Mouse (Mus musculus): ENCODE data around the gene Ppp1r3c. TPM values are rescaled to one million over a fixed set of nuclear protein-coding genes. Genes with fewer than 3 reads are reported as not detected.

Gene Ppp1r3c
- polyA plus RNA-seq (2015; fragmentation: Nextera tagmentation; extraction: Ambion mirVana): 16.1 and 17.0 TPM in 2 replicates

GRCm38 (mm10) chr19:36736537-36736936 is at the start of gene Ppp1r3c:
TSS of gene Ppp1r3c (minus strand) at chr19:36736653.
- H3K4me3 ChIP-seq: peak within 1 kb of the TSS; percentile 58
- no peaks in the 10 kb centered on the region for H3K27me3 ChIP-seq
- H3K9ac ChIP-seq: peak within 1 kb of the TSS; percentile 77
- peak; percentile 97 for ATAC-seq (ENCODE audit: low FRiP score)
- peak within 1 kb of the TSS; percentile 80 for H3K27ac ChIP-seq
- 0 out of 2 replicates have a peak, but pooled peaks cover 9% of the 10 kb centered on the region for H3K4me1 ChIP-seq (replicated peaks)
- H3K9me3 ChIP-seq: no peaks in the 10 kb centered on the region
- WGBS: under 1% methylated on average over 33 of the region's 33 CpGs
- peaks cover 8% of the 10 kb centered on the region; the same call in 1 of the 2 replicates for H3K36me3 ChIP-seq
- peak within 1 kb of the TSS; percentile 78 for H3K4me2 ChIP-seq

DNA sequence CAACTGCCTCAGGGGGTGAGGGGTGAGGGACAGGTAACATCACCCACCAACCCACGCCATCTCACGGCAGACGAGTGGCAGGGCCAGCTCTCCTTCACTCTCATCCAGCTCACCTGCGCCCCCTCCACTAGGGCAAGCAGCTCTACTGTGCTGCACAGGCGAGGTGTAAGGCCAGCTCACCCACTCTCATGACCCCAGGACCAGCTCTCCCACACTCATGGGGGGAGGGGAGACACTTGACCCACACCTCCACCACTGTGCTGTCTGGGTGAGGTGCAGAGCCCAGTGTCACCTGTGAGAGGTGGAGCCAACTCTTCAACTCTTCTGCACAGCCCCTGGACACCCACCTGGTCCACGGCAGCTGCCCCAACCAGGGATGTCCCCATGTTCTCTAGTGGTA is 46.7 kb upstream of the Ppp1r3c start:
- Histone ChIP-seq H3K4me1 (replicated peaks) (no peaks in the 10 kb centered on the region), H3K9ac (no peak overlapping the region), H3K36me3 (no peaks in the 10 kb centered on the region), H3K27me3 (no peaks in the 10 kb centered on the region), H3K27ac (no peak overlapping the region), H3K9me3 (no peaks in the 10 kb centered on the region), H3K4me2 (no peak overlapping the region), H3K4me3 (no peak overlapping the region)
- ATAC-seq (ENCODE audit: low FRiP score): no peak
- WGBS: 91% methylated on average over 6 of the region's 6 CpGs

- Histone ChIP-seq H3K27ac (no peak overlapping the region), H3K4me3 (no peak overlapping the region), H3K9me3 (no peaks in the 10 kb centered on the region), H3K36me3 (no peaks in the 10 kb centered on the region), H3K4me2 (no peak overlapping the region), H3K9ac (no peak overlapping the region), H3K27me3 (no peaks in the 10 kb centered on the region), H3K4me1 (replicated peaks) (no peaks in the 10 kb centered on the region)
- WGBS: 67% methylated on average over 3 of the region's 3 CpGs
- ATAC-seq (ENCODE audit: low FRiP score): no peak
Observed at GRCm38 (mm10) chr19:36782591-36782990, 46.1 kb upstream of the Ppp1r3c start.

DNA sequence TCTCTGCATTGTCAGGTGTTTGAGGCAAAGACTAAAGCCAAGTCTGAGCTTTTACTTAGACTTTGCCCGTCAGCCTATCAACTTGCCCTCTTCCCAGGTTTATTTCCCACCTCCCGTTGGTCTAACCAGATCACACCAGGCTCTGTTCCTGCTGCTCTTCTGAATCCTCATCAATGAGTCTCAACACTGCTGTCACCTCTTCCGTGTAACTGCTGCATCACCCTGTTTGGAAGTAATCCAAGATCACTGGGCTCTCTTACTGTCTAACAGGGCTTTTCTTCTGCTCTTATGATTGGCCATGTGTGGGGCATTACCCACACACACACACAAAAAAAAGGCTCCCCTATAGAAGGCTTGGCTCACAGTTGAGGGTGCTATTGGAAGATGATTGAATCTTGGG is 45.5 kb upstream of the Ppp1r3c start:
- Histone ChIP-seq H3K9me3 (no peaks in the 10 kb centered on the region), H3K36me3 (no peaks in the 10 kb centered on the region), H3K4me3 (no peak overlapping the region), H3K4me1 (replicated peaks) (no peaks in the 10 kb centered on the region), H3K4me2 (no peak overlapping the region), H3K27me3 (no peaks in the 10 kb centered on the region), H3K27ac (no peak overlapping the region), H3K9ac (no peak overlapping the region)
- 89% methylated on average over 3 of the region's 3 CpGs for WGBS
- no peak for ATAC-seq (ENCODE audit: low FRiP score)

GRCm38 (mm10) chr19:36780375-36780774 is 43.9 kb upstream of the Ppp1r3c start:
- Histone ChIP-seq H3K4me2 (no peak overlapping the region), H3K27ac (no peak overlapping the region), H3K4me1 (replicated peaks) (no peaks in the 10 kb centered on the region), H3K27me3 (no peaks in the 10 kb centered on the region), H3K9me3 (no peaks in the 10 kb centered on the region), H3K9ac (no peak overlapping the region), H3K36me3 (no peaks in the 10 kb centered on the region), H3K4me3 (no peak overlapping the region)
- WGBS: 77% methylated on average over 1 of the region's 1 CpGs
- ATAC-seq (ENCODE audit: low FRiP score): no peak

DNA sequence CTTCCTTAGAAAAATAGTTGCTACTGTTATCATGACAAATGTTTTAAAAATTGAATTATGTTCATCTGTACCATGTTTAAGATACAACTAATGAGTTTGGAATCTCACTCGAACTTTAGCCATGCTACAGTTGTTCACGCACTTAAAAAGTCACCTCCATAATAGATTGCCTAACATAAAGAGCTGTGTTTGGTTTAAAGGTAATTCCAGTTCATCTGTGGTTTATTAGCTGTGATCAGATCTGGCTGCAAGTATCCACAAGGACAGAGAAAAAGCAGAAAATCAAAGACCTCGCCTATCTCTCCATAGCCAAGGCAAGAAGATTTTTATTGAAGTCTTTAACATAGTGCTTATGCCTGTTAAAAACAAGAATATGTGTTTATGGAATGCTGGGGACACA is 43.3 kb upstream of the Ppp1r3c start:
- no peak overlapping the region for H3K27ac ChIP-seq
- ATAC-seq (ENCODE audit: low FRiP score): no peak
- no peaks in the 10 kb centered on the region for H3K4me1 ChIP-seq (replicated peaks)
- 92% methylated on average over 3 of the region's 3 CpGs for WGBS
- H3K27me3 ChIP-seq: no peaks in the 10 kb centered on the region
- H3K9ac ChIP-seq: no peak overlapping the region
- no peak overlapping the region for H3K4me2 ChIP-seq
- H3K9me3 ChIP-seq: no peaks in the 10 kb centered on the region
- H3K4me3 ChIP-seq: no peak overlapping the region
- H3K36me3 ChIP-seq: no peaks in the 10 kb centered on the region

- H3K4me3 ChIP-seq: no peak overlapping the region
- no peaks in the 10 kb centered on the region for H3K4me1 ChIP-seq (replicated peaks)
- H3K27me3 ChIP-seq: no peaks in the 10 kb centered on the region
- H3K9ac ChIP-seq: no peak overlapping the region
- no peak overlapping the region for H3K4me2 ChIP-seq
- no peak for ATAC-seq (ENCODE audit: low FRiP score)
- no peaks in the 10 kb centered on the region for H3K36me3 ChIP-seq
- 94% methylated on average over 8 of the region's 8 CpGs for WGBS
- H3K27ac ChIP-seq: no peak overlapping the region
- H3K9me3 ChIP-seq: no peaks in the 10 kb centered on the region
Observed at GRCm38 (mm10) chr19:36775531-36775930, 39.1 kb upstream of the Ppp1r3c start.

DNA sequence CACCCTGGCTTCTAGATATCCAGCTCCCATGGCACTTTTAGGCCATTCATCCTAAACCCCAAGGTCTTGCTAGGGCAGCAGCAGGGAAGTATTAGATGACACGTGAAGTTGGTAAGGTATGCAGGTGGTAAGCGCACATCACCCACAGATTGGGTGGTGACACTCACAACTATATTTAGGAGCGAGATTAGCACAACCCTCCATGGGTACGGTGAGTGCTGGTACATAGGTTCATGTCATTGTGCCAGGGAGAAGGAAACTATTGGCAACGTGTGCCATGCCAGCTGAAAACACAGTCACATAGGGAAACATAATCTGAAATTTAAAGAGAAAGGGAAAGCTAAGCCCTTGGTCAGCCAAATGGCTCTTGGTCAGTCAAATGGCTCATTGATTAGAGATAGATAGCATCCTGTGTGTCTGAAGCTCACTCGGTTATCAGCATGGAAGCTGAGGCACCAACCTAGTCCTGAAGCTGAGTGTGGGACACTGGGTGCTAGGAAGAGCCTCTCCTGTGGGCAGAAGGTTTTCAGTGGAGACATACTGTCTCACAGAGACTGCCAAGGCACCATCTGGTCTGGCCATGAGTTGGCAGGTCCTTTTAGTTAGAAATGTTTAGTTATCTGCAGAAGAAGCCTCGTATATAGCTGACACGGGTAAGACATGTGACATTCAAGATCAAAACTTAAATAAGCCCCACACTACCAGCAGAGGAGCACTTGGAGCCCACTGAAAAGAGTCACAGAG is 37.4 kb upstream of the Ppp1r3c start:
- Histone ChIP-seq H3K4me3 (no peak overlapping the region), H3K27ac (no peak overlapping the region), H3K4me2 (no peak overlapping the region), H3K4me1 (replicated peaks) (no peaks in the 10 kb centered on the region), H3K36me3 (no peaks in the 10 kb centered on the region), H3K9ac (no peak overlapping the region), H3K27me3 (no peaks in the 10 kb centered on the region), H3K9me3 (no peaks in the 10 kb centered on the region)
- WGBS: 90% methylated on average over 8 of the region's 8 CpGs
- no peak for ATAC-seq (ENCODE audit: low FRiP score)

DNA sequence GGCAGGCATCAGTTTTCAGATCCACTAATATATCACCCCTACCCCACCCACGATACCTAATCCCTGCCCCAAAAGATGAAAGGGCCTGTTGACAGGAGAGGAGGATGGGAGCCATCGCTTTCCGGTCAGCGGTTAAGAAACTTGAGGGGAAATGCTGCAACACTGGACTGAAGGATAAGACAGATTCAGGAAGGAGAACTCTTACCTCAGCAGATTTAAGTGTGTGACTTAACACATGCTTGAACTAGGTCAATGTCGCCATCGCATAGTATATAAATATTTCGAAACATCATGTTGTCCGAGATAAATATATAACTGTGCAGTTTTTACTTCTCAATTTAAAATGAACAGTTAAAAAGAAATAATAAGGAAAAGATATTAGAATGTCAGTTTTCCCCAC is 31.6 kb upstream of the Ppp1r3c start:
- no peak for ATAC-seq (ENCODE audit: low FRiP score)
- Histone ChIP-seq H3K36me3 (no peaks in the 10 kb centered on the region), H3K4me2 (no peak overlapping the region), H3K9ac (no peak overlapping the region), H3K9me3 (no peaks in the 10 kb centered on the region), H3K4me1 (replicated peaks) (no peaks in the 10 kb centered on the region), H3K4me3 (no peak overlapping the region), H3K27ac (no peak overlapping the region), H3K27me3 (no peaks in the 10 kb centered on the region)
- WGBS: 91% methylated on average over 8 of the region's 8 CpGs

GRCm38 (mm10) chr19:36764451-36764850 is 28.0 kb upstream of the Ppp1r3c start:
- no peak for ATAC-seq (ENCODE audit: low FRiP score)
- no peaks in the 10 kb centered on the region for H3K9me3 ChIP-seq
- no peaks in the 10 kb centered on the region for H3K36me3 ChIP-seq
- no peak overlapping the region for H3K4me3 ChIP-seq
- no peaks in the 10 kb centered on the region for H3K27me3 ChIP-seq
- 91% methylated on average over 5 of the region's 5 CpGs for WGBS
- no peaks in the 10 kb centered on the region for H3K4me1 ChIP-seq (replicated peaks)
- no peak overlapping the region for H3K4me2 ChIP-seq
- no peak overlapping the region for H3K9ac ChIP-seq
- H3K27ac ChIP-seq: no peak overlapping the region

DNA sequence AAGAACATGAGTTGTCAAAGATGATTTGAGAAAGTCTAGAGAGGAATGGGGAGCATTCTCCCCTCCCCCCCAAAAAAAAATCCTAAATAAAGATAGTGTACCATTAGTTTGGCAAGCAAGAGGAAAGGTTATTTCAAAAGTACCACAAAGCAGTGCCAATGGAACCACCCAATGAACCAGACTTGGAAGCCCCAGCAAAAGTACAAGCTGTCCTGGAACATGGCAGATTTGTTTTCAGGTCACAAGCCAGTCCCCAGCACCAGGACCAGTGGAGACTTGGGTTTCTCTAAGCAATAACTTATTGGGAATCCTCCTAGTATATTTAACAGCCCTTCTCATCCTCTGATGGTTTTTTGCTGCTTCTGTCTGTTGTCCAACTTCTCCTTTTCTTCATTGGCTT is 12.5 kb upstream of the Ppp1r3c start:
- Histone ChIP-seq H3K27me3 (no peaks in the 10 kb centered on the region), H3K9ac (no peak overlapping the region), H3K27ac (no peak overlapping the region), H3K36me3 (no peaks in the 10 kb centered on the region), H3K4me1 (replicated peaks) (no peaks in the 10 kb centered on the region), H3K9me3 (no peaks in the 10 kb centered on the region), H3K4me2 (no peak overlapping the region), H3K4me3 (no peak overlapping the region)
- no peak for ATAC-seq (ENCODE audit: low FRiP score)

GRCm38 (mm10) chr19:36742331-36742730 is 5.9 kb upstream of the Ppp1r3c start:
- ATAC-seq (ENCODE audit: low FRiP score): no peak
- Histone ChIP-seq H3K4me2 (no peak overlapping the region), H3K9me3 (no peaks in the 10 kb centered on the region), H3K27ac (no peak overlapping the region), H3K9ac (no peak overlapping the region), H3K36me3 (no peaks in the 10 kb centered on the region), H3K4me3 (no peak overlapping the region), H3K27me3 (no peaks in the 10 kb centered on the region), H3K4me1 (replicated peaks) (0 out of 2 replicates have a peak, but pooled peaks cover 3% of the 10 kb centered on the region)

DNA sequence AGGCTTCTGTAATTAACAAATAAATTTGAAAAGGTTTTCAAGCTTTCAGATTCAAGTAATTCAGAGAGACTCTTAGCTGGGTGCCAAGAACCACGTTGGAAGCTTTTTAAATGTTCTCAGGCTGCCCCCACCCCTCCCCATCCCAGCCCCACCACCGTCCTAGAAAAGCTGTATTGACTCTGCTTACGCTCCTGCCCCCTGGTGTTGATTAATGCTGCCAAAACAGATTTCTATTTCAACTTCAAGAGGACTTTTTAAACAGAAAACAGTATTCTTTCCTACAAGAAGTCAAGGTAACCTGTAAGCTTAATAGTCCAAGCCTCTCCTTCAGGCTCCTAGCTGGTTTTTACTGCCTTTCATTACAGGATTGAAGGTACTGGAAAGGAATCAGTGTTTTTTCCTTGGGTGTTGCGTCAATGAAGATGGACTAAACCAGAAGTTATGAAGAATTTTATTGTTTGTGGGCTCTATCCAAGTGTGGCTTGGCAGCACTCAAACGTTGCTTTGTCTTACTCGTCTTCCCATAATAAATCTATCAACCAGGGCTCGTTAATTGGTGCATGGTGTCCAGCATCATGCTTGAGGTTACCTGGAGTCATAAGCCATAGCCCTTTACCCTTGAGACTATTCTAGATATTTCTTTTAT is 3.2 kb upstream of the Ppp1r3c start:
- H3K9me3 ChIP-seq: no peaks in the 10 kb centered on the region
- H3K4me3 ChIP-seq: no peak overlapping the region
- no peak for ATAC-seq (ENCODE audit: low FRiP score)
- no peak overlapping the region for H3K9ac ChIP-seq
- 63% methylated on average over 7 of the region's 7 CpGs for WGBS
- no peaks in the 10 kb centered on the region for H3K27me3 ChIP-seq
- H3K36me3 ChIP-seq: no peaks in the 10 kb centered on the region
- no peak overlapping the region for H3K27ac ChIP-seq
- H3K4me2 ChIP-seq: no peak overlapping the region
- H3K4me1 ChIP-seq (replicated peaks): 0 out of 2 replicates have a peak, but pooled peaks cover 9% of the 10 kb centered on the region

All from hindbrain, embryonic 13.5 days (tissue).